Mouse (Mus musculus) midbrain, embryonic 16.5 days (tissue): ENCODE data around the gene Isg15. TPM values are rescaled to one million over a fixed set of nuclear protein-coding genes. Genes with fewer than 3 reads are reported as not detected.

Experiments used
- ATAC-seq: fragments of 200-750 bp; cut with Nextera tagmentation; 2 replicates; pipeline ENCODE4 v1.8.0; 2017; ENCODE audit warnings: moderate TSS enrichment
- H3K27ac ChIP-seq: fragments of 300-500 bp; sonication (generic); 2 replicates; pipeline ENCODE4 v1.5.1; 2014; ENCODE audit warnings: mild to moderate bottlenecking, low read length, mixed read lengths
- H3K27me3 ChIP-seq: fragments of 300-500 bp; sonication (generic); 2 replicates; pipeline ENCODE4 v1.6.1; 2014; ENCODE audit warnings: low read depth, low read length, mixed read lengths; ENCODE audit not compliant: control insufficient read depth, insufficient read depth
- H3K36me3 ChIP-seq: fragments of 300-500 bp; sonication (generic); 2 replicates; pipeline ENCODE4 v1.6.1; 2014; ENCODE audit warnings: mild to moderate bottlenecking, low read length, moderate library complexity, mixed read lengths; ENCODE audit not compliant: control insufficient read depth, insufficient read depth
- H3K4me1 ChIP-seq: fragments of 300-500 bp; sonication (generic); 2 replicates; pipeline ENCODE4 v1.6.1; 2014; ENCODE audit warnings: mild to moderate bottlenecking, low read length, mixed read lengths; ENCODE audit not compliant: control insufficient read depth, insufficient read depth
- H3K4me2 ChIP-seq: fragments of 300-500 bp; sonication (generic); 2 replicates; pipeline ENCODE4 v1.6.1; 2014; ENCODE audit warnings: mild to moderate bottlenecking, low read length, mixed read lengths
- H3K4me3 ChIP-seq: fragments of 300-500 bp; sonication (generic); 2 replicates; pipeline ENCODE4 v1.5.1; 2014; ENCODE audit warnings: low read depth, mild to moderate bottlenecking, low read length, moderate library complexity, mixed read lengths
- H3K9ac ChIP-seq: fragments of 300-500 bp; sonication (generic); 2 replicates; pipeline ENCODE4 v1.6.1; 2014; ENCODE audit warnings: low read depth, low read length, mixed read lengths
- H3K9me3 ChIP-seq: fragments of 300-500 bp; sonication (generic); replicated peaks from 2 replicates; pipeline ENCODE4 v1.6.1; 2014; ENCODE audit warnings: mild to moderate bottlenecking, low read length, mixed read lengths; ENCODE audit not compliant: control insufficient read depth, poor library complexity, severe bottlenecking
- WGBS: fragments of 180-500 bp; shearing (Covaris S2); extraction: QIAGEN DNeasy Blood & Tissue Kit; methylation state at CpG from one replicate; pipeline ENCODE4 v1.1.7; 2014; 5-methylcytosine and 5-hydroxymethylcytosine counted together
- polyA plus RNA-seq: library from polyadenylated mRNA; unstranded; fragments of >200 nt; fragmentation: Nextera tagmentation; extraction: Ambion mirVana; gene quantifications from 2 replicates; pipeline ENCODE4 v1.2.1, GENCODE M21; 2015

Isg15 gene
- polyA plus RNA-seq, 1 experiment from 2014 or later: 1.4 TPM

- 37% methylated on average over 18 of the region's 18 CpGs for WGBS
- H3K4me2 ChIP-seq: no peak overlapping the region
These were observed 27.3 kb upstream of the Isg15 start for GRCm38 (mm10) chr4:156227752-156228392.

GRCm38 (mm10) chr4:156224276-156224675, 23.7 kb upstream of the Isg15 start:
- no peak for ATAC-seq
- no peak overlapping the region for H3K9ac ChIP-seq
- no peak overlapping the region for H3K27ac ChIP-seq
- no peaks in the 10 kb centered on the region for H3K4me1 ChIP-seq
- H3K27me3 ChIP-seq: no peaks in the 10 kb centered on the region
- WGBS: 88% methylated on average over 2 of the region's 2 CpGs
- H3K4me2 ChIP-seq: no peak overlapping the region
- no peak overlapping the region for H3K4me3 ChIP-seq
- H3K36me3 ChIP-seq: peaks cover 3% of the 10 kb centered on the region
- no peaks in the 10 kb centered on the region for H3K9me3 ChIP-seq

More at GRCm38 (mm10) chr4:156227752-156228392, 27.3 kb upstream of the Isg15 start:
- H3K9ac ChIP-seq: peak overlapping the region; percentile 34; the same call in 1 of the 2 replicates
- no peaks in the 10 kb centered on the region for H3K9me3 ChIP-seq
- ATAC-seq: no peak
- no peaks in the 10 kb centered on the region for H3K27me3 ChIP-seq
- H3K4me3 ChIP-seq: no peak overlapping the region
- H3K27ac ChIP-seq: no peak overlapping the region
- no peaks in the 10 kb centered on the region for H3K4me1 ChIP-seq
- H3K36me3 ChIP-seq: peaks cover 32% of the 10 kb centered on the region

- Histone ChIP-seq H3K4me3 (no peak overlapping the region), H3K36me3 (peaks cover 2% of the 10 kb centered on the region; the same call in 1 of the 2 replicates), H3K9ac (no peak overlapping the region), H3K4me2 (no peak overlapping the region), H3K4me1 (no peaks in the 10 kb centered on the region), H3K27me3 (no peaks in the 10 kb centered on the region), H3K9me3 (no peaks in the 10 kb centered on the region), H3K27ac (no peak overlapping the region)
- no peak for ATAC-seq
- 88% methylated on average over 11 of the region's 11 CpGs for WGBS
These were observed 19.3 kb upstream of the Isg15 start for GRCm38 (mm10) chr4:156219936-156220335.

- Histone ChIP-seq H3K27me3 (no peaks in the 10 kb centered on the region), H3K36me3 (peaks cover 2% of the 10 kb centered on the region; the same call in 1 of the 2 replicates), H3K4me3 (no peak overlapping the region), H3K9ac (no peak overlapping the region), H3K4me2 (no peak overlapping the region), H3K27ac (no peak overlapping the region), H3K9me3 (no peaks in the 10 kb centered on the region), H3K4me1 (no peaks in the 10 kb centered on the region)
- no peak for ATAC-seq
- WGBS: 75% methylated on average over 16 of the region's 16 CpGs
These were observed 17.2 kb upstream of the Isg15 start for GRCm38 (mm10) chr4:156217838-156218237.

GRCm38 (mm10) chr4:156217022-156217669, 16.5 kb upstream of the Isg15 start:
- no peaks in the 10 kb centered on the region for H3K9me3 ChIP-seq
- no peak overlapping the region for H3K4me2 ChIP-seq
- H3K9ac ChIP-seq: no peak overlapping the region
- H3K27ac ChIP-seq: no peak overlapping the region
- no peaks in the 10 kb centered on the region for H3K27me3 ChIP-seq
- no peak overlapping the region for H3K4me3 ChIP-seq
- ATAC-seq: no peak
- H3K36me3 ChIP-seq: no peaks in the 10 kb centered on the region
- H3K4me1 ChIP-seq: no peaks in the 10 kb centered on the region
- WGBS: 84% methylated on average over 16 of the region's 16 CpGs

- no peak for ATAC-seq
- H3K4me3 ChIP-seq: no peak overlapping the region
- WGBS: 98% methylated on average over 2 of the region's 2 CpGs
- H3K4me1 ChIP-seq: no peaks in the 10 kb centered on the region
- no peaks in the 10 kb centered on the region for H3K9me3 ChIP-seq
- H3K36me3 ChIP-seq: no peaks in the 10 kb centered on the region
- H3K27ac ChIP-seq: no peak overlapping the region
- no peaks in the 10 kb centered on the region for H3K27me3 ChIP-seq
- no peak overlapping the region for H3K9ac ChIP-seq
- H3K4me2 ChIP-seq: no peak overlapping the region
These were observed 15.6 kb upstream of the Isg15 start for GRCm38 (mm10) chr4:156216196-156216595.

- no peak for ATAC-seq
- Histone ChIP-seq H3K36me3 (no peaks in the 10 kb centered on the region), H3K9me3 (no peaks in the 10 kb centered on the region), H3K4me1 (no peaks in the 10 kb centered on the region), H3K9ac (no peak within 1 kb of the TSS), H3K27me3 (no peaks in the 10 kb centered on the region), H3K4me3 (no peak within 1 kb of the TSS), H3K27ac (no peak within 1 kb of the TSS), H3K4me2 (no peak within 1 kb of the TSS)
- 85% methylated on average over 4 of the region's 4 CpGs for WGBS
These were observed 15.0 kb upstream of the Isg15 start, which contains the start of gene Perm1 for GRCm38 (mm10) chr4:156215649-156216048. Perm1 (plus strand) TSS chr4:156215868.

GRCm38 (mm10) chr4:156213134-156213533, 12.5 kb upstream of the Isg15 start:
- ATAC-seq: no peak
- Histone ChIP-seq H3K4me1 (no peaks in the 10 kb centered on the region), H3K27ac (no peak overlapping the region), H3K9me3 (no peaks in the 10 kb centered on the region), H3K9ac (no peak overlapping the region), H3K4me3 (no peak overlapping the region), H3K4me2 (no peak overlapping the region), H3K27me3 (no peaks in the 10 kb centered on the region), H3K36me3 (no peaks in the 10 kb centered on the region)
- 94% methylated on average over 13 of the region's 13 CpGs for WGBS

- ATAC-seq: no peak
- Histone ChIP-seq H3K4me2 (no peak overlapping the region), H3K4me3 (no peak overlapping the region), H3K36me3 (no peaks in the 10 kb centered on the region), H3K9me3 (no peaks in the 10 kb centered on the region), H3K4me1 (no peaks in the 10 kb centered on the region), H3K27ac (no peak overlapping the region), H3K27me3 (no peaks in the 10 kb centered on the region), H3K9ac (no peak overlapping the region)
- 86% methylated on average over 13 of the region's 13 CpGs for WGBS
These were observed 9.5 kb upstream of the Isg15 start for GRCm38 (mm10) chr4:156209963-156210635.
